Mouse (Mus musculus): Measurements from ENCODE around the gene Mlph.
A peak's percentile ranks its signal among the peaks of the same experiment; 100 is the strongest.

The Mlph gene

GRCm38 (mm10) chr1:90969347-90969784, 54.5 kb downstream of the Mlph start, which contains the start of gene Rab17:
Gene Rab17 (minus strand): TSS chr1:90969661.
- no peak for DNase-seq (ENCODE audit: low read depth, low spot score)

DNA sequence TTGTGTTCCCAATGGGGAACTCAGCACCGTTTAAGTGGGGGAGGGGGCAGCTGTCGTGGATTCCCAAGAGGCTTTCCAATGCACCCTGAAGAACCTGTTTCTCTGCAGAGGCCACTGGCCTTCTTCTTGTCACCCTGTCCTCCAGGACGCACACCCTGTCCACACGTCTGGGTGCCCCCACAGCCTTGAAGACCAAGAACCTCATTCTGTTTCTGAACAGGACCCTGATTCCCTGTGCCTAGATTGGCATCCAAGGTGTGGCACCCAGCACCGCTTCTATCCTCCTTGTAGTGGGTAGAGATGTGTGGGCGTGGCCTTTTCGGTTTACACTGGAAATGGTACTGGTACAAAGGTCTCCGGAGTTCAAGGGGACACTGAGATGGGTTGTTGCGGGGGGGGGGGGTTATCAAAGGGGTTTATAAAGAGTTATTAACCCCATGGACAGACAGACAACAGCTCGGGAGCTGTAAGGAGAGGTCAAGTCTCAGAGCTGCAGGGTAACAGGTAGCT, 55.1 kb downstream of the Mlph start:
- DNase-seq (ENCODE audit: low read depth, low spot score) = no peak

- DNase-seq (ENCODE audit: low read depth, low spot score) = peak; percentile 79
Measured at GRCm38 (mm10) chr1:90972911-90973573, 58.2 kb downstream of the Mlph start.

- DNase-seq (ENCODE audit: low read depth, low spot score) = no peak
Measured at GRCm38 (mm10) chr1:90973574-90973911, 58.7 kb downstream of the Mlph start.

DNA sequence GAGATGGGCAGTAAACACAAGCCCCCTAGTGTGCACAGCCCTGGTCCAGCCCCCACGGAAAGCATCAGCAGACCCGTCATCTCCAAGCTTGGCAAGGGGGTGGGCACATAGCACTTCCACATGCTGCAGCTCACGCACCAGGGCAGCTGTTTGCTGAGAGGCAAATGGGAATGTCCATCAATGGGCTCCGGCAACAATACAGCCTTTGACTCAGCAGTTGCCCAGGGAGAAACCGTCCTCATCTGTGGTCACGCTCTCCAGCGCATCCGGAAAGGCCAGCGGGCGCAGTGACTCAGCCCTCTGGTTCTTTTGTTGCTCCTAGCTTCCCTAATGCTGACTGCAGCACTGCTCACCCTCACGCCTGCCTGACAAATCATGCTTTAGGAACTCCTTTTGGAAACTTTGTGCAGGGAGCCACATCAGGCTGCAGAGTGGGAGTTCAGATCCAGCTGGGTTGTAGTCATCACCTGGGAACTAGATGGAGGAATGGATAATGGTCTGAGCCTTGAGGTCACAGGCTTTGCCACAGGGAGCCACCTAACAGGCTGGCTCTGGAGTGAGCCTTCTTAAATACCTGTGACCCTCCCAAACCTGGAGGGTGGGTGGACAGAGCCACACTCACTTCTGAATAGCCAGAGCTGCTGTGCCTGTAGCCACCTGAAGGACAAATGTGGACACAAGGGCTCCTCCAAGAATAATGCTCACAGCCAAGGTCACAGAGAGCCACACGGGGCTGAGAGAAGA, 60.2 kb downstream of the Mlph start:
- DNase-seq (ENCODE audit: low read depth, low spot score) = no peak

DNA sequence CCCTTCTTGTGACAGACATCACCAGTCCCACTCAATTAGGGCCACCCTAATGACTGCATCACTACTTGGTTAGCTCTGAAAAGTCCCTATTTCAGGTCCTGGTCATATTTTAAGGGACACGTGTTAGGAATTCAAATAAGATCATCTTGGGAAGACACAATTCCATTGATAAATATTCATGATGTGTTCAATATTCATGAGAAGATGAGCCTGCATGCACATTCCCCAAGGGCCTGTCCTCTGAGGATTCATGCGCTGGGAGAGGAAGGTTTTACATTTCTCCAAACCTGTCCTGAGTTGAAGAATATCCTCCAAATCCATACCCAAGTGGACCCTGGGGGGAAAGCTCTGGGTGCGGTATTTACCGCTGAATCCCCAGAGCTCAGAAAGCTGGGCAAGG, 61.1 kb downstream of the Mlph start:
- no peak for DNase-seq (ENCODE audit: low read depth, low spot score)

DNA sequence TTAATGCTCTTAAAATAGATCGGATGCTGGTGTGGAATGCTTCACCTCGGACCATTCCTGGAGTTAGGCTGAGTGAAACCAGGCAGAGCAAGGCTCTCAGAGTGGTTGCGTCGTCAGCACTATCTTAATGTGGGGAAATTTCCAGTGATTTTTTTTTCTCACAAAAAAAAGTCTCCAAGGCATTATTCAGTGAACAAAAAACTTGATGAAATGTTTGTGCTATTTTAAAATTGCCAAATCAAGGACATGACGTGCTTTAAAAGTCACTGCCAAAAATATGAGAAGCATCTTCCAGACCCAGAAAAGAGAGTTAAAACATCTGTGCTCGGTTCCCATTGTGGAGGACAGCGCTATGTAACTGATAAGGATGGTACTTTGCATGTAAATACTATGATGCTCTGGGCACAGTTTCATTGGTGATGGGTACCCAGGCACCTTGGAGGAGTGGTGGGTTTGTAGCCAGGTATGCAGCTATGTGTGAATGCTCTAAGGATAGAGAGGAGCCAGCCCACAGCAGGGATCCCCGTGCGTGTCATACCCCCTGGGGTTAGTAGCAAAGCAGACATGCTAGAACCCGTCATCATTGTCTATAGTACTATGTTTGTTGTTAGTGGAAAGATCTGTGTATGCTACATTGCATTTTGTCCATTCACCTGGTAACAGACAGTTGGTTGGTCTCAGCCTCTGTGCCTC, 65.9 kb downstream of the Mlph start:
- DNase-seq (ENCODE audit: low read depth, low spot score) = no peak

GRCm38 (mm10) chr1:90981346-90981745, 66.5 kb downstream of the Mlph start:
- DNase-seq (ENCODE audit: low read depth, low spot score) = no peak

- DNase-seq (ENCODE audit: low read depth, low spot score) = no peak
Measured at GRCm38 (mm10) chr1:90995916-90996315, 81.0 kb downstream of the Mlph start.

GRCm38 (mm10) chr1:90997136-90997535, 82.3 kb downstream of the Mlph start:
- no peak for DNase-seq (ENCODE audit: low read depth, low spot score)

- DNase-seq (ENCODE audit: low read depth, low spot score) = no peak
Measured at GRCm38 (mm10) chr1:90997641-90998040, 82.8 kb downstream of the Mlph start.

DNA sequence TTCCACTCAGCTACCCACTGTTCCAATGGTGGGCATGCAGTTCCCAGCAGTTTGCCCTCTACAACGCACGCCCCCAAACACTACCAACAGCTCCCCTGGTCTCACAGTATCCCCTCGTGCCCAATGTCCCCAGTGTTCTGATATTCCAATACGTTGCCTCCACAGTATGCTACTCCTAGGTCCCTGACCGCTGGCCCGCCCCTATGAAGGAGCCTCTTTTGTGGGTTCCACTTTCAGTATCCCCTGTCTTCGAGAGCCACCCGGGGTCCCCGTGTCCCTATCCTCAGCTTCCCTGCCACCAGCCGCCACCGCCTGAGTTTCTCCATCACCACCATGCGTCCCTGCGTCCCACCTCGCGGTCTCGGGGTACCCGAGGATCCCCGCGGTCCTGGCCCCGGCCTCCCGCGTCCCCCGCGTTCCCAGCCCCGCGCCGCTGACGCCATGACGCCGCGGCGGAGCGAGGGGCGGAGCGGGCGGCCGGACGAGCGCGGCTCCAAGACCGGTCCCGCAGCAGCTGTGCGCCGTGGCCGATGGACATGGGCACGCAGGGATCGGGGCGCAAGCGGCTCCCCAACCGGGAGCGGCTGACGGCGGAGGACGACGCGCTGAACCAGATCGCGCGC, 83.5 kb downstream of the Mlph start, which contains the start of gene Lrrfip1:
Gene Lrrfip1, plus strand, starts transcription at position 470 of the 623 bp plus-strand sequence.
- DNase-seq (ENCODE audit: low read depth, low spot score) = no peak

DNA sequence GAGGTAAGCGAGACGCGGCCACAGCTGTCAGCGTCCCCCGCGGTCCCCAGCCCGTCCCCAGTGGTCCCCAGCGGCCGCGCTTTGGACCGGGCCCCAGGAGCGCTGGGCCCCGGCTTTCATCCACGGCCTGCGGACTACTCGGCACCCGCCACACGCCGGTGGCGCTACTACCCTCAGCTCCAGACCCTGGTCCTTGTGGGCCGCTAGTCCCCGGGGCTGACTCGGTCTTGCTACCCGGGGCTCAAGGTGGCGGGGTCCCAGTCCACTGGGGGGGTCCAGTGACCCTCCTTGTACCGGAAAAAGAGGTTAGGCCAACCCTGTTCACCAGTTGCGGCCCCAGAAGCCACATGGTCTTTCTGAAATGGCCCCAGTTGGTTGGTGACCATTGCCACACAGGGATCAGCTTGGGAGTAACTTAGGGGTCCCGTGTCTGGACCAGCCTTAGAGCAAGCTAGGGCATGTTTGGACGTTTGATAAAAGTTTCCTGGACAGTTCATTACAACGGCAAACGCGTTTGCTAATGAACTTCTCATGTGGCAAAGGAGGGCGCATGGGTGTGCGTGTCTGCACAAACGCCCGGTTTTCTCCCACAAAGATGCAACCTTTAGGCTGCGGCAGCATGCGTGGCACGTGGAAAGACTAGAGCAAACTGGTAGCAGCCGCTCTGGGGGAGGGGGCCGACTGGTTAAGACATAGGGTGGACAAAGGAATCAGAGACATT, 84.2 kb downstream of the Mlph start:
- peak; percentile 25 for DNase-seq (ENCODE audit: low read depth, low spot score)

GRCm38 (mm10) chr1:90999911-91000601, 85.2 kb downstream of the Mlph start:
- no peak for DNase-seq (ENCODE audit: low read depth, low spot score)

Data from ES-CJ7 (cell line).